Mouse (Mus musculus): ENCODE results near the gene Zfp941.

The Zfp941 gene

DNA sequence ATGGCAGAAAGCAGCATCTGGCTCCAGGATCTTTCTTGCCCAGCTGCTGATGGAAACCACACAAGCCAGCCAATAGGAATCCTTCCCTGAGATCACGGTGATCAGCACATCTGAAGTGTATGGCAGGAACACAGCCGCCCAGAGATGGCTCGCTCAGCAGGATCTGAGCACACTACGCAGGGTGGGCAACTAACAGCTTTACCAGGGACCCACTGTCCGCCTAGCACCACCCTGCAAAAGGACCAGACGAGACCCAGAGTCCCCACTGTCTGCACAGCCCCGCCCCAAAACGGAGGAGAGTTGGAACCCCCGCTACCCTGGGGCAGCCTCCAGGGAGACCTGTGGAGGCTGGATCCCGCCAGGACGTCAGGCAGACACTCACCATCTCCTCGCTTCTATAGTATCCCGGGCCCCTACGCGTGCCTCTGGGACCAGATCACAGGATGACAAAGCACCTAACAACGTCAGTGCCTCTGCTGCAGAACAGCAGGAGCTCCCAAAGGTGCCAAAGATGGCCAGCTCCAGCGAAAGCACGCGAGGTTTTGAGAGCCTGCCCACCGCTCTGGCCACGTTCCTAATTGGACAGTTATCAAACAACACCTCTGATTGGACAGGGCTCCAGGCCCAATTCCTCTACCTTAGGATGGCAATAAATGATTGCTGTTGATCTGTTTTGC lies at the start of gene Zfp941:
TSS of gene Zfp941 (minus strand) at position 526 of the 677 bp plus-strand sequence.
- in situ Hi-C loops (cut with MseI, MboI) = loop anchor here in 1 of 2 experiments (25.0 kb wide), 1 partner anchor 734 kb away; the partner anchor contains the start of genes Caly and Prap1

DNA sequence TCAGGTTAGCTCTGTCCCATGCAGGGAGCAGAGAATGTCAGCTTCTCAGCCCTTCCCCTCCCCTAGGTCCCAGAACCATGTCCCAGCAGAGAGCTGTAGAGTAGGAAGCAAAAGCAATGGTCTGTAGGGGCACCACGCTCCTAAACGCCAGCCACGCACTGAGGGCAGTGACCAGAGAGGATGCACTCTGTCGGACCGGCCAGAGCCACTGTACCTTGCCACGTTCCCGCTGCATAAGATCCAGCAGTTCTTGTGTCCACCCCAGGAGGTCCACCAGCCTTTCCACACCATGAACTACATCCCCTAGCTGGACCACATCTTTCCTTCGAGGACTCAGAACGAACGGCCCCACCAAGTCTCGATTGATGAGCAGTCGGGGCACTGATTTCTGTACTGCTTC lies 42.8 kb upstream of the Zfp941 start:
- in situ Hi-C loops (cut with MseI, MboI) = no loop called here

DNA sequence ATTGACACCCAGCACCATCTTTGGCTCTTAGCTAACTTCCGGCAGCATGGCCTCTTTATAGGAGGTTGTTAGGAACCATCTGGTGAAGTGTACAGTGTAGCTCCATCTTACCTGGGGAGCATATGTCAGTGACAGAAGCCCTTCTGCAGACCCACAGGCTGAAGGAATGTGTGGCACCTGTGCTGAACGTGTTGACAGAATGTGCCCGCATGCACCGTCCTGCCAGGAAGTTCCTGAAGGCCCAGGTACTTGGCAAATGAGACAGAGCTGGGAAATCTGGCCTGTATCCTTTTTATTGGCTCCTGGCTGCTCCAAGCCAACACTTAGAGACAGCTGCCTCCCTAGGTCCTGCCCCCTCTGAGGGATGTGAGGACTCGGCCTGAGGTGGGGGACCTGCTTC lies 38.8 kb upstream of the Zfp941 start:
- in situ Hi-C loops (cut with MseI, MboI) = no loop called here

DNA sequence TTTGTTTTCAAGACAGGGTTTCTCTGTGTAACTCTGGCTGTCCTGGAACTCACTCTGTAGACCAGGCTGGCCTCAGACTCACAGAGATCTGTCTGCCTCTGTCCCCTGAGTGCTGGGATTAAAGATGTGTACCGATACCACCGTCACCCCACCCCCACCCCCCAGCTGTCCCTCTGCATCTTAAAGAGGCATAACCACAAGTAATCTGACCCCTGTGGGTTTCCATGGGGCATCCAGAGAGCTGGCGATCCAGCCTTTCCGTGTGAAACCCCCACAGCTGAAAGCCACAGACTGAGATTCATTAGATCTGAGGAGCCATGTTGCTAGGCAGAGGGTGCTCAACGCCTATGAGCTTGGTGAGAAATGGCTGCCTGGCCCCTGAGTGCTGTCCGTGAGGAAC lies 38.0 kb upstream of the Zfp941 start:
- in situ Hi-C loops (cut with MseI, MboI) = no loop called here

DNA sequence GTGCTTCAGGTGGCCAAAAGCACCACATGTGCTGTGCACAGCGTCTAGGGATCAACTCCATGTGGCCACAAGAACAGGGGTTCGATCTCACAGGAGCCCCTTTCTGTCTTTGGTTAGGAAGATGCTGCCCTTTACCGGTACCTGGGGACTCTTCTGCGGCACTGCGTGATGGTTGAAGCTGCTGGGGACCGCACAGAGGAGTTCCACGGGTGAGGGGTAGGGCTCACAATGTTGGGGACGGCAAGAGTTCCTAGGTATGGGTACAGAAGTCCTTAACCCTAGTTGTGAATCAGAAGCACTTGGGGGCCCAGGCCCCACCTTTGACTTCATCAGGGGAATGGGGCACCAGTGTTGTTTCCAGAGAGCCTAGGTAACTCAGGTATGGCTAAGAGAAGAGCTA lies 36.8 kb upstream of the Zfp941 start:
- in situ Hi-C loops (cut with MseI, MboI) = no loop called here

DNA sequence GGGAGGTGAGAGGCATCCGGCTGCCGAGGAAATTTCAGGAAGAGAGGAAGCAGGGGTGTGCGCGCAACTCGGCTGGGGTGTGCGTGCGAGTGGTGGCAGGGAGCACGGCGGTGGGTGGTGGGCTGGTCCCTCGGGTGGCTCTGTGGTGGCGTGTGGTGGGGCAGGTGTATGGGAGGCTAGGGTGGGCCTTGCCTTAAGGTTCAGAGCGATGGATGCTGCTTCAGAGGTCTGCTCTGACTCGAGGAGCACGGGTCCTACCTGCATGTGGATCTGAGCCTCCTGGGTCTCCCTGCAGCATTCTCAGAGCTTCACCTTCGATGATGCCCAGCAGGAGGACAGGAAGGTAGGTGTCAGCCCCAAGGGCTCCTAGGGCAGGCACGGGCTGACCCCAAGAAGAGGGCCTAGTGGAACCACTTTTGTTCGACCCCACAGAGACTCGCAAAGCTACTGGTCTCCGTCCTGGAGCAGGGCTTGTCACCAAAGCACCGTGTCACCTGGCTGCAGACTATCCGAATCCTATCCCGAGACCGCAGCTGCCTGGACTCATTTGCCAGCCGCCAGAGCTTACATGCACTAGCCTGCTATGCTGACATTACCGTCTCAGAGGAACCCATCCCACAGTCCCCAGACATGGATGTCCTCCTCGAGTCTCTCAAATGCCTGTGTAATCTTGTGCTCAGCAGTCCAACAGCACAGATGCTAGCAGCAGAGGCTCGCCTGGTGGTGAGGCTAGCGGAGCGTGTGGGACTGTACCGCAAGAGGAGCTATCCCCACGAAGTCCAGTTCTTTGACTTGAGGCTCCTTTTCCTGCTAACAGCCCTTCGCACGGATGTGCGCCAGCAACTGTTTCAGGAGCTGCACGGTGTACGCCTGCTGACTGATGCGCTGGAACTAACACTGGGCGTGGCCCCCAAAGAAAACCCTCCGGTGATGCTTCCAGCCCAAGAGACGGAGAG lies 35.9 kb upstream of the Zfp941 start, which contains the start of gene Bet1l:
TSS of gene Bet1l (minus strand) at position 28 of the 956 bp plus-strand sequence.
- in situ Hi-C loops (cut with MseI, MboI) = no loop called here

DNA sequence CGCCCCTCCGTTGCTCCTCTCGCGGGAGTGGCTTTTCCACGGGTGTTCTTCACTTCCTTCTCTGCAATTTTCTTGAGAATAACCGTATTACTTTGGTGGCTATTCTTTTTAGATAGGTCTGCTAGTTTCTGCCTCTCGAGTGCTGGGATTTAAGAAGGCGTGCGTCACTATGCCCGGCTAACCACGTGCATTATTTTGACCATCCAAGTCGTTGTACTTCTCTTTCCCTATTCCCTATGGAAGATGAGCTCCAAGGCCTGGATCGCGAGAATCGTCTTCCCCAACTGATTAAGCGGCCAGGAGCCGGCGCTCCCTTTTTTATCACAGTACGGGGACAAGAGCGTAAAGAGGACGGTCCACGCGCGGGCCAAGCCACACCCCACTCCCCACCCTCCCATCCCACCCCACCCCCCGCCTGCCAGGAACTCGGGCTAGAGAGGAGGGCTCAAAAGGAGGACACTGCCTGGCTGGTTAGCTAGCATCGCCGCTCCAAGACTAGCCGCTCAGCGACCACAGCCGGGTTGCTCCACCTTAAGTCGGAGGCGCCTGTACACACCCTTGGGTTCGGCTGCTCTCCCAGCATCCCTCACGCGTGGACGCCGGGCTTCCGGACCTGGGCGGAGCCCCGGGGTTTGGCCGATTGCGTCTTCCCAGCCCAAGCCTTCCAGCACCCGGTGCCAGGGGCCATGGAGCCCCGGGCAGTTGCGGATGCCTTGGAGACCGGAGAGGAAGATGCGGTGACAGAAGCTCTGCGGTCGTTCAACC lies 35.0 kb upstream of the Zfp941 start, which contains the start of gene Ric8a:
TSS of gene Ric8a (plus strand) at position 173 of the 765 bp plus-strand sequence.
- in situ Hi-C loops (cut with MseI, MboI) = no loop called here

DNA sequence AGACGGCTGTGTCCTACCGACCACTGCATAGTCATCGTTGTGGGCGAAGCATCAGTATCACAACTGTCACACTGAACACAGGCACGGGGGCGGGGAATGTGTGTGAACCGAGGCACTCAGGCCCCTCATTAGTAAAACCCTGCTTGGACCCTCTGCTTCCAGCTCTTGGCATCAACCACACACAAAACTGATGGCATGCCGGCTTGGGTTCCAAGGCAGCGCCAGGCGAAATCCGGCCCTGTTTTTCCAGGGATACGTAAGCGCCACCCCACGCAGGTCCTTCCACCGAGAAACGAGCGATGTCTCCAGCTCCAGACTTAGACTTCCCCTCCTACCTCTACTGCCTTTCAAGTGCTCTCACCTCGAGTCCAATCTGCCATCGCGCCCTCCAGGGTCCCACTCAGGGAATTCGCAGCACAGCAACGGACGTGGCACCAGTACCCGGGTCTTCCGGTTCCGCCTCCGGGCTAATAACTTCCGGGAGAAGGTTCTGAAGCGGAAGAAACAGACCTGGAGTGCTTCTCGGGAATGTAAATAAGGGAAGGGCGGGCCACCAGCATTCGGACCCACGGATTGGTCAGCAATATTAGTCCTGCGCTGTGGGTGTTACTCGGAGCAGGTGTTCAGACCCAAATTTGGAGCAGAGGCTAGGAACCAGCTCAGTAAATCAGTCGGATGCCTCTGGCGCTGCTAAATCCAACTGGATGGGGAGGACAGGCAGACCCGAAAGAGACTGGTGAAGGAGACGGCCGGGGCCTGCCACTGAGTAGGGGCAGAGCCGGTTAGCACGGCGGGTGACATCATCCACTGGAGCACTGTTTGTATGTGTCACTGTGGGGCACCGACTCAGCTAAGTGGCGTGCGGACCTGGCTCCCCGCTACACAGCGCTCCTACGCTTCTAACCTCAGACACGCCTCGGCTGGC lies 34.1 kb upstream of the Zfp941 start, which contains the start of gene Gm45785:
TSS of gene Gm45785 (minus strand) at position 472 of the 925 bp plus-strand sequence.
- in situ Hi-C loops (cut with MseI, MboI) = no loop called here

DNA sequence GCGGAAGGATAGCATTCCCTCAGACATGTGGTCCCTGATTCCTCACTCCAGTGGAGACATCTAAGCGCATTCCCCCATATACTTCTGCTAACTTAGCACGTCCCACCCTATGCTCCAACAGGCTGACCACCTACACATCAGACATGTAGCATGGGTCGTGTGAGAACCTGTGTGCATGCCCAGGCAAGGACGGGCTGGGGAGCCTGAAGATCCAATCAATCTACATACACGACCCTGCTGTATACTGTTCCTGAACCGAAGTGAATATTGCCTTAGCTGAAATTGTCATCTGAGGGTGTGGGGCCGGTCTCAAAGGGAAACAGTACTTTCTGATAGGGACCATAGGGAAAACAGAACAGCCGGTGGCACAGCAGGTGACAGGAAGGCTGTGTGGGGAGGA lies 33.2 kb upstream of the Zfp941 start:
- in situ Hi-C loops (cut with MseI, MboI) = no loop called here

DNA sequence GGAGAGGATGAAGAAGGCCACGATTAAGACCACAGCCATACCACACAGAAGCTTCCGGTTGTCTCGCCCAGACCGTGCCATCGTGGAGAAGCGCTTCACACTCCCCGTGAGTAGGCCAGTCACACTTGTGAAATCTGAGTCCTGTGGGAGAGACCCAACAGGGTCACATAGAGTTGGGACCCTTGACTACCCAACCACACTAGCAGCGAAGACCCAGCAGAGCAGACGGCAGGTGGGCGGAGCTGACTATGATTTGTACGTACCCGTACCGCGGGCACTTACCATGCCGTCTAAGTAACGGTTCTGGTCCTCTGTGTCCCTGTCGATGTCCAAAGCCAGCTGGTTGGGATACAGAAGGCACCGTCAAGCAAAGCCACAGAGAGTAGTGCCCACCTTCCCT lies 32.5 kb upstream of the Zfp941 start:
- in situ Hi-C loops (cut with MseI, MboI) = no loop called here

DNA sequence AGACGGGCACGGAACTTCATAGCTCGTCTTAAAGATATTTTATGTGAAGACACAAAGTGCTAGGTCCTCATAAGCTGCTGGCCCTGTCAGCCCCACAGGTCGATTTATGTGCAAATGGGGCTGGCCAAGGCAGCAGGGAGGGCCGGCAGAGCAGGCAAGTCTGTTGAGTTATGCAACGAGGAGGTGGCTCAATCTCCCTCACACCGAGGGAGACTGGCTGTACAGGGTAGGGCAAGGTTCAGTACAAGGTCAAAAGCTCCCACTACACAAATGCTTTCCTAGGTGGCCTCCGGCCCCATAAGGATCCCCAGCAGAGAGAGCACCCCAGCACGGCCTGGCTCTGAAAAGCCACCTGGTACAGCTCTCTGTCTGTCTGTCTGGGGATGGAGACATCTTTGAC lies 31.4 kb upstream of the Zfp941 start:
- in situ Hi-C loops (cut with MseI, MboI) = no loop called here

DNA sequence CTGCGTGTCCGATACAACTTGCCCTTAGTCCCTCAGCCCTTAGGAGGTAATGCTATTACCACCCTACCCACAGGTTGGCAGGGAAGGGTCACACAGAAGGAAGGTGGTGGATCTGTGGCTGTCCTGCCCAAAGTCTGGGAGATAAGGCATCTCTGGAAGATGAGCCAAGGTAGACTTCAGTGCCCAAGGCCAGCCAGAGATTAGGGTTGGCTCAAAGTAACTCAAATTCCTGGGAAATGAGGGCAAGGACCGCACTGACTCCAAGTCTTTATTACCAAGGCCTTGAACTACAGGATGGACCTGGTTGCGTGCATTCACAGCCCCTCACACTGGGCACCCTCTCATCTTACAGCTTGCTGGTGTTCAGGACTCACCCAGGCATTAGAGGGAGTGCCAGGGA lies 29.9 kb upstream of the Zfp941 start:
- in situ Hi-C loops (cut with MseI, MboI) = no loop called here

DNA sequence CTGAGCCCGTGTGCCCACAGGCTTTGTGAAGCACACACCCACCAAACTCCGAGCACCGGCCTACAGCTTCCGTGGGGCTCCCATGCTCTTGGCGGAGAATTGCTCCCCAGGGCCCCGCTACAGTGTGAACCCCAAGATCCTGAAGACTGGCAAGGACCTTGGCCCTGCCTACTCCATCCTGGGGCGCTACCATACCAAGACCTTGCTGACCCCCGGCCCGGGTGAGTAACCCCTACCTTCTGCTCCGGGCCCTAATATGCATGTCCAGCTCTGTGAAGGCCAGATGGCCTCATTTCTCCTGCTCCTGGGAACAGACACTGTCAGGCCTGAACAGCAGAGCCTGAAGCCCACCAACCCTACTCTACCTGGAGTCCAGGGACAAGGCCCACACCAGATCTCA lies 26.6 kb upstream of the Zfp941 start:
- in situ Hi-C loops (cut with MseI, MboI) = loop anchor here in 1 of 2 experiments (5.0 kb wide), 1 partner anchor 54 kb away; the partner anchor contains the start of gene Cox8b

DNA sequence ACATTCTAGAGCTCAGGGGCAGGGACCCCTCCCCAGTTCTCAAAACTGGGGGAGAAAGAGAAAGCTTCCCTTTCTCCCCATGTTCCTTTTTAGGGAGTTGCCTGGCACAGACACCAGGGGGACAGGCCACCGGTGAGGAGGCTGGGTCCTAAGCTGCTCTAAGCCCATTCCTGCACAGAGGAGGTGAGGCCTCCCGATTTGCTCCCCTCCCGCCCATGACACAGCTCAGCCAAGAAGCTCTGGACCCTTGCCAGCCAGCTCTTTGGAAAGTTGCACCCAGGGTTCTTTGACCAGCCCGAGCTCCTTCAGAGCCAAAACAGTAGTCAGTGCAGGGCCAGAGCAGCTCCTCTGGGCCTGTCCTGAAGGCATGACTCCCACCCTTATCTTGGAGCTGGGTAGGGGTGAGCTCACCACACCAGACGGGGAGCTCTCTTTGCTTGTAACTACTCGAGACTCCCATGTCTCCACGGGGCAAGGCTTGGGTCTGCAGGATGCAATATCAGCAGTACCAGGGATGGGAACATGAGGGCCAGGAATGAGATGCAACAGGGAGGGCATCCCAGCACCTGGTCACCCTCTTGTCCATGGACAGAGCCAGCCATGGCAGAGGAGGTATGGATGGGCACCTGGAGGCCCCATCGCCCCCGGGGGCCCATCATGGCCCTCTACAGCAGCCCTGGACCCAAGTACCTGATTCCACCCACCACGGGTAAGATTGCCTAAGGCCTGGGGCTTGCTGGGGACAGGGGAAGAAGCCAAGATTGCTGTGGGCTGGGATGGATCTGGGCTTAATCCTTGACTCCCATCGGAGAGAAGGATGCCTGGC lies 26.0 kb upstream of the Zfp941 start, which contains the start of gene Odf3:
TSS of gene Odf3 (plus strand) at position 51 of the 826 bp plus-strand sequence.
- in situ Hi-C loops (cut with MseI, MboI) = loop anchor here in 1 of 2 experiments (5.0 kb wide), 1 partner anchor 54 kb away; the partner anchor contains the start of gene Cox8b

DNA sequence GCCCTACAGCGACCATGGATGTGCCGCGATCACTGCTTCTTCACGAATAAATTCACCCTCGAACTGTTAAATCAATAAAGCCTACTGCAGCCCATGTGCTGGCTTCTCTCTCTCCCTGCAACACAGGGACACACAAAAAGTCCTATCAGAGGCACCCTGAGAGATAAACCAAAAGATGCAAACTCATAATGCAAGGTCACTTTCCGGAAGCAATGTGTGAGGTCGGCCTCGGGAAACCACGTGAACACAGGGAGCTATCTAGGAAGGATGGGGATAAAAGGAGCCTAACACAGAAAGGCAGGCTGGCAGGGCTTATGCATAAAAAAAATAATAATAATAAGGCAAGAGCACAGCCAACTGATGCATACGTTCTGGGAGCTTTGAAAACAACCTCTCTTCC lies 24.7 kb upstream of the Zfp941 start:
- in situ Hi-C loops (cut with MseI, MboI) = loop anchor here in 1 of 2 experiments (5.0 kb wide), 1 partner anchor 56 kb away; the partner anchor contains the start of gene Cox8b

DNA sequence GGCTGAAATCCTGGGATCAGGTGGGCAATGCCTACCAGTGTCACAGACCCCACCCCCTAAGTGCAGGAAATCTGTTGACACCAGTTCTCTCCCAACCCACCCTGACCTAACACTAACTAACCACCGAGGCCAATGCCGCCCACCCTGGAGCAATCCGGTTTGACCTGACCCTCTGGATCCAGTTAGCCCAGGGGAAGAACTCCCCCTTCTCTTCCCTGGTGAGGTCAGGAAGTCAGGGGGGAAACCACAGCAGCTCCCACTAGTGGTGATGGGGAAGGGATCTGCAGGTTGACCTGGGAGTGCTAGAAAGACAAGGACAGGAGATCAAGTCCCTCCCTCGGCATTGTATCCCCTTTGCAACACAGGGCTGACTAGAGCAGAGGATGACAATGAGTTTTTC lies 23.7 kb upstream of the Zfp941 start:
- in situ Hi-C loops (cut with MseI, MboI) = loop anchor here in 1 of 2 experiments (5.0 kb wide), 1 partner anchor 57 kb away; the partner anchor contains the start of gene Cox8b

DNA sequence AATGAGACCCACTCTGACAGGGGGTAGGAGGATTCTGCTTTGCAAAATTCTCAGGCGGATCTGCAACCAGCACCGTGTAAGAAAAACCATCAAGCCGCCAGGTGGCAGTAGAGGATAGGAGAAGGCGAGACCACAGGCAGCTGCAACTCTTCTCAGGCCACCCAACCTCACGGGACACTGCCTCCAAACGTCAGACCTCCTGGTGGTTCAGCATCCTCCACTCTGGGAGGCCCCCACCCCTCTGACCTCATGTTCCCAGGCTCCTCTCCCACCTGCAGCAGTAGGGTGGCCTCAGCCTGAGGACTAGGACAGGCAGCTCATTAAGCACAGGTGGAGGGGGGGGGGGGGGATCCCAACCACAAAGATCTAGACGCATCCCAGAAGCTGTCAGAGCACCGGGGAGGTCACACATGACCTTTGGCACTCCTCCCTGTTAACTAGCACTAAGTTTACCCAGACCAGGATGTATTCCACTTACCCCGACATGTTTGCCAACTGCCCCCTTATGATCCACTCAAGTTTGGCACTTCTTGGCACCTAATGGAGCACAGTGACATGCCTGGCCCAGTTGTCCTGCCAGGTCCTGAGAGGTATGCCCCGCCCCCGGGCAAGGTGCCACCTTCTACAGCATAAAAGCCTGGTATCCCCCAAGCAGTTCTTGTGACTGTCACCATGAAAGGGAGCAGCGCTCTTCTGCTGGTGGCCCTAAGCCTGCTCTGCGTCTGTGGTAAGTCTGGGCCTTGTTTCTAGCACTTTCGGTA lies 23.1 kb upstream of the Zfp941 start, which contains the start of gene Scgb1c1:
TSS of gene Scgb1c1 (plus strand) at position 643 of the 761 bp plus-strand sequence.
- in situ Hi-C loops (cut with MseI, MboI) = loop anchor here (5.0 kb wide), 1 partner anchor 57 kb away; the partner anchor contains the start of gene Cox8b (in 2 of the 2)

DNA sequence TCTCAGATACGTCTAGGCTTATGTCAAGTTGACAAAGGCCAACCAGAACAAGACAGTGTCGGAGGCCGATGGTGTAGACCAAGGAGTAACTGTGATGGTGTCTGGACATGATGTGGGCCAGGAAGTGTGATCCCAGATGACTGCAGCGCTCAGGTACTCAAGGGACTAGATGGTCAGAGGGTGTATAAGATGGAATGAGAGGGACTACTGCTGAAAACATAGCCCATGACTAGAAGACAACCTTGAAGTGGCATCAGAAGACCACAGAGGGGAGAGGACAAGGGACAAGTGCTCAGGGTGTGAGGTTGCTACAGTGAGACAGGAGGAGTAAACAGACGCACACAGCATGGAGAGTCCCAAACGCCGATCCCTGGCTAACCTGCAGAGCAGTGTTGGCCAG lies 21.8 kb upstream of the Zfp941 start:
- in situ Hi-C loops (cut with MseI, MboI) = loop anchor here in 1 of 2 experiments (5.0 kb wide), 1 partner anchor 58 kb away; the partner anchor contains the start of gene Cox8b

Measured in mouse trophoblast stem cell (cell line).